Mouse (Mus musculus): ENCODE data around the gene Slit1.

Gene Slit1

DNA sequence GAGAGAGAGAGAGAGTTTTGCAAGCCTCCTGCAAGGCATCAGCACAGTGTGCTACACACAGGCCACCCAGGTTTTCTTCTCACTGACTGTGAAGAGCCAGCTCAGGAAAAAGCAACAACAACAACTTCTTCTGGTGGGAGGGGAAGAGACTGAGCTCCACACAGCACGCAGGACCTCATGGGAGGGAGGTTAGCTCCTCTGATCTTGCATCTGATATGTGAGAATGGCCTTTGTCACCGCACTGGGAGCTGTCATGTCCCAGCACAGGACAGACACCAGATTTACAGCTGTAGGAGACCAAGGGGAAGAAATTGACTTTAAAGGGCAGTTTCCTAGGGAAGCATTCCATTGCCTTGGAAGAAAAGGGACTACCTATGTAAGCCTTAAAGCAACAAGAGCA is 20.1 kb downstream of the Slit1 start:
- DNase-seq: no peak

DNA sequence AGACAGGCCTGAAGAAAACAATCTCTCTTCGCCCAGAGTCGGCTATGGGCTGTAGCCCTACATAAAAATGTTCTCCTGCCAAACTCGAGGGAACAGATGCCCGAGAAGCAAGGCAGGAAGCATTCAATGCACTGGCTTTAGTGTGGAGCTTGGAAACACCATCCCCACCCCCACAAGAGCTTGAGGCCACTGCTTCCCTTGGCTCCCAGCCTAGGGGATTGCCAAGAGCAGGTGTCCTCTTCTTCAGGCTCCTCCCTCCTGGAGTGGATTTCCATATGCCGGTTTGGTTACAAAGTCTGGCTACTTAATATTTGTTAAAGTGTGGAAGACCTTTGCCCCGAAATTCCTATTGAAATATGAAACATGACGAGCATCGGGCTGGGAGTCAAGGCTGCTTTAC is 24.0 kb downstream of the Slit1 start:
- peak; percentile 70 to 76 for DNase-seq

DNA sequence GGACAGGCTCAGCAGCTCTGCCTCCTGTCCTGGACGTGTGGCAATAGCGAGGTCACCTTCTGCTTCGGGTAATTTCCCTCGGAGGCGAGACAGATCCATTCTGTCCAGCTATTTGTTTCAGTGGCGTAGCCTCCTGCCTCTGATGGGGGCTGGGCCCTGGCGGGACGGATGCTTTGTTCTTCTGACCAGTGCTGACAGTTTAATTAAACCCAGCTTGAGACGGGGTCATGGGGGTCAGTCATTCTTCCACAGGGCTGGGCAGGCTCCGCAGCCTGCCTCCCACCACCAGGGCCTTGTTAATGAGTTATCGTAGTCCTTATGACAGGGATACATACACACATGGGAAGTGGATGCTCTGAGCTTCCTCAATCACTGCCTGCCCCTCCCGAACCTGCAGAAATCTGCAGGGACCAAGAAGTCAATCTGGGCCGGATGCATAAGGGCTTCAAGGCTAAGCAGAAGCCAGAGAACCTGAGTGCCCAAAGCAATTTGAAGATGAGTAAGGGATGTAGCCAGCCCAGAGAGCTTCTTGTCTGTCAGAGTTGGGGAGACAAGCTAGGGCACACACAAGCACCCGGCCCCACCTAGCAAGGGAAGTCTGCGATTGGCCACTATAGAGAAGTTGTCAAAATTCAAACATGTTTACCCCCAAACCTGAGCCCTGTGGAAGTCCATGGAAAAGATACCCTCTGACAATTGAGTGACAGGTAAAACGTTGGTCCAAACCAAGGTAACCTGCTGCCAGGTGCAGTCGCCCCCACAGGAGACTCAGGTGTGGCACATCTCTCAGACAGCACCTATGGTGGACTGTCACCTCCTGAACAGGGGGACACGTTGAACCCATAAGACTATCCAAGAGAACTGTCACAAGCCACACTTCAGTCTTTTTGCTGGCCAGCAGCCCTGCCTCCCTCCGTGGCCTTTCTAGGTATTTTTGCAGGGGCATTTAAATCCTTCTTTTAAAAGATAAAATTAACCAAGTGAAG is 26.9 kb downstream of the Slit1 start:
- DNase-seq: peak in 1 of 2 experiments; percentile 10

DNA sequence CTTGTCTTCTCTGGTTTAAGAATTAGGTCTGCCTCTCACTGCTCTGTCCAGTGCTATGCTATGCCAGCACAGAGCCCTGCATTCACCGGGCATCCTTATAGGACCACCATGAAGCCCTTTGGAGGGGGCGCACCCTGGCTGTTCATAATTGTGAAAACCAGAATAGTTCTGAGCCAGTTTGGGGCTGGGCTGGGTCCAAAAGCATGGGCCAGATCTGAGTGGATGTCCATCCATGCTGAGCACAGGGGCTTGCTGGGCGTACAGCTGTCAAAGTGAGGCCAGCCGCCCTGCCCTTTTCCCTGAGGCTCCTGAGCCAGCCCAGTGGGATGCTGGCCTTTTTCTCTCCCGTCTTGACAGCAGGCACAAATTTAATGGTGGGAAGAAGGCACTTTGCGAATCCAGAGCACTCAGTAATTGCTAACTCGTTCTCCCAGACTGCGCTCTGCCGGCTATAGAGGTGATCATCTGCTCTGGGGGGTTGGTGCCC is 29.0 kb downstream of the Slit1 start:
- DNase-seq: peak; percentile 48 to 75

DNA sequence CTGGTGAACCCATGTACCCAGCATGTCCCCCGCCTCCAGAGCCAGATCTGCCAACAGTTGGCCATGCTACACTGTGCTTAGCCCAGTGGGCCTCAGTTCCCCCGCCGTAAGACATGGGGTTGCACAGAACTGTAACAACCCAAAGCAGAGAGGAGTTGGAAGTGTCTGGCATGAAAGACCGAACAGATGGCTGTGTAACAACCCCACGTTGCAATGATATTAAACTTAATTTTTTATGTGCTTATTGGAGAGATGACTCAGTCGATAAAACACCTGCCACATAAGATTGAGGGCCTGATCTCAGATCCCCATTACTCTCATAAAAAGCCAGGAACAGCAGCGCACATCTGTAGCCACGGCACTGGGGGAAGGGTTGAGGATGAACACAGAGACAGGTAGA is 30.6 kb downstream of the Slit1 start:
- DNase-seq: peak in 1 of 2 experiments; percentile 21

DNA sequence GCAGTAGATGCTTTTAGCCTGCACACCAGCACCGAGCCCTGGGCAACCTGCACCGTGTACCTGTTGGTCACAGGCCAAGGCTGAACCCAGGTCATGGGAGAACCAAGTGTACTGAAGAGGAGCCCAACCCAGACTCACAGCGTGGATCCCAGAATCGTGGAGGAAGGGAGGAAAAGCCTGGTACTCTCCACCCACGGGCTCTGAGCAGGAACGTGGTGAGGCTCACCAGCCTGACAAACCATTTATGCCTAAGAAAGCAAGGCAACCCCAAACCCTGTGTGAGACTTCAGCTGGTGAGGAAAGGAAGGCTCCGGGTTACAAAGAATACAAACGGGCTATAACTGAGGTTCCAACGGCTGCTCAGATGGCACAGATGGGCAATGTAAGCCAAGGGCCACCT is 31.8 kb downstream of the Slit1 start:
- peak in 1 of 2 experiments; percentile 6 for DNase-seq

DNA sequence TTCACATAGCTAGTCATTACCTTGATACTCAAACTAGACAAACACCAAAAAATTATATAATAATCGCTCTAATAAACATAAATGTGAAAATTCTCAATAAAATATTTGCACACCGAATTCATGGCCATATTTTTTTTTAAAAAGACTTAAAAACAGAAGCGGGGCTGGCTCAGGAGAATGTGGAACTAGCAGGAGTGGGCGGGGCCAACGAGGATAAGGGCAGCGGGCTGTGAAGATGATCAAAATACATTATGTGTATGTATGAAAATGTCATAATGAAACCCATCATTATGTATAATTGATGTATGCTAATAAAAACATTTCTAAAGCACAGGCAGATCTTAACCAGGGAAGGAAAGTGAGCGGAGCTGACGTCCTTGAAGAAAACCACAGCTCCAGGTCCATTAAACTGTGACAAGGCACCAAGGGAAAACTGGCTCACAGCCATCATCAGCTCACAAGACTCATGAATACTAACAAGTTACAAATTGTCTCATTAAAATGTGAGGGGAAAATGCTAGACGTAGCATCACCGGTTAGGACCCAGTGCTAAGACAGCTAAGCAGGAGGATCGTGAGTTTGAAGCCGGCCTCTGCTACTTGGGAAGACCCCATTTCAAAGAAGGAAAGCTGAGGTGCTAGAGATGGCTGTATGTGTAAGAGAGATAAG is 33.8 kb downstream of the Slit1 start:
- DNase-seq: peak in 1 of 2 experiments; percentile 7

DNA sequence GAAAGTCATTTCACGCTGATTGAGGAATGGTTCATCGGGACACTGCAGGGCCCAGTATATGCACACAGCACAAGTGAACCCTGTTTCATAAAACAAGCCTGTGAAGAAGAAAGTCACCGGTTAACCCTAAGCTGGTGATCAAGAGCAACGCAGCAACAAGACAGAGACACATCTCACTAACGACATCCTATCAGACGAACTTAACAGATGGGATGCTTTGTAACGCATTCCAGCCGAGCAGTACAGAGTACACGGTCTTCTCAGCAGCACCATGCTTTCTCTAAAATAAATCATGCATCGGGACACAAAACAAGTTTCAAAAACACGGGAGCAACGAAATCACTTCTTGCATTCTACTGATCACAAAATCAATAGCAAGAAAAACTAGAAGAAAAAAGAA is 35.6 kb downstream of the Slit1 start:
- DNase-seq: no peak

DNA sequence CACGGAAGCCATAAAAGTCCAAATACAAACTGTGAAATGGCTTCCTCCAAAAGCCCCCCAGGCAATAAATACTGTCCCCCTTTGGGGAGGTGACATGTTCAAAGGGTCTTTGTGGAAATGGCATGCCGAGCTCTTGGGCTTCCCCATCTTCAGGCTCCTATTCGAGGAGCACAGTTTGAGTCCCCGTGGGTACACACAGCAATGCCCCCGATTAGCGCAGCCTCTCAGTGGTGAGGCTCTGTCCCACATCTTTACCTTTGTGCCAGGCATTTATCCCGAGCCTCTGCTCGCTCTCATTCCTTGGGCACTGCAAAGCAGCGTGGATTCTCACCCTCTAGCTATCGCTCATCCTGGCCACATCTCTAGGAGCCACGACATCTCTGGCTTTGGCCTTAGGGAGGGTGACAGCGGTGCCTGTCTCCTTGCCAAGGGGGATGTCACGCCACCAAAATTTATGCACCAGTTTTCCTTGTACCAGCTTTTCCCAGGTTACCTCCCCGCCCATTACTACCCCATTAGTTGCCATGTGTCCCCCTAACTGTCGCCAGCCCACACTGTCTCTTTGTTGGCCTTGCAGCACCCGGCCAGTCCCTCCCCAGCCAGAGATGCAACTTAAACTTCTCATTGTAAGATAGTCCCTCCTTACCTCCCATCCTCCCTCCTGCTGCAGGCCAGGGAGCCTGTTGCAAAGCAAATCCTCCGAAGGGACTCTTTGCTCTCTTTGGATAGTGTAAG is 37.2 kb downstream of the Slit1 start:
- DNase-seq: peak in 1 of 2 experiments; percentile 18

DNA sequence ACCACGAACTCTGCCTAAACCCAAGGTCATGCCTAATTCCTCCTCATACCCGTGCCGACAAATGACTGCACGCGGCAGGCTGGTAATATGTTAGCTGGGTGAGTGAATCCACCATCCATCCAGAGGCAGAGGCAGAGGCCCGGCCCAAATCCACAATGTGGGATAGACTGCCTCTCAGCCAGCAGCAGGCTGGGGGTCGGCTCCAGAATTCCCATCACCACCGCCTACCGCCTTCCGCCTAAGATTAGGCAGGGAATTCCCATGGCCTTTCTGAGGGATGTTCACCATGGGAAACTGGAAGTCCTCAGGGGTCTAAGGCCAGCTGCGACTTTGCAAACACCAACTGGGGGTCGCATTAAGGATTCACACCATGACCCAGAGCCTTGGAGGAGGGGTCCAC is 38.0 kb downstream of the Slit1 start:
- no peak for DNase-seq

DNA sequence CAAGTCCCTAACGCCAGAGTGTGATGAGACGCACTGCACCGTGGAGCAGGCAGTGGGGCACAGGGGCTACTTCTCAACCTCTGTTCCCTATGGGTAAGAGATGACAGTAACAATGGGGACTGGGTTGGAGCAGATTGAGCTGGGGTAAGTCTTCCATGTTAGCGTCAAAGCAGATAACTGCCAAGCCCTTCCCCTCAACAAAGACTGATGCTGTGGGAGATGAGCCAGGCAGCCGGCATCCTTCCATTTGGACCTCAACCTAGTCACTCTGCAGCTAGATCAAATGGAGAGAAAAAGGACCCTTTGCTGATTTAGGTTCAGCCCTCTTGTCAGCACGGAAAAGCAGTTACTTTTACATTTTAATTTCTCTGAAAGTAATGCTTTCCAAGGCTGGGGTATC is 40.8 kb downstream of the Slit1 start:
- peak; percentile 54 to 68 for DNase-seq

DNA sequence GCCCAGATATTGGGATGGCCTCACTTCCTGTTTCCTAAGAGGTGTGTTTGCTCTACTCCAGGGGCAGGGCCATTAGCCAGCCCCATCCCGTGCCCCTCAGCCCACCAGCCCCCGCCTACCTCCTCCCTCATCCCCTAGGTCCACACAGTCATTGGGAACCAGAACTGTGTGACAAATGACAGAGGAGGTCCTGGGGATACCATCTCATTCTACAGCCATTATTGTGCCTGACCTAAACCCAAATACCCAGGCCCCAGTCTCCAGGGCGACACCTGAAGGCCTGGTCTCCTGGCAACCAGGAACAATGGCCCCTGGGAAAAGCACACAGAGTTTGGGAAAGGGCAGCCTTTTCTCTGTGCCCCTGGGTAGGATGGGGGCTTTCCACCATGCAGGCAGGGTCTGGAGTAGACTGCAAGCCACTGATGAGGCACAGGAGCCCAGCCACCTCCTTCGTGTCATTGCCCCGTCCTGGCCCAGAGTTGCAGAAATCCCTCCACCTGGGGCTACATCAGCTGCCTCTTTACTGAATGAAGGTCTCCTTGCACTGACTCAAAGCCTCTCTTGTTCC is 44.5 kb downstream of the Slit1 start:
- no peak for DNase-seq

DNA sequence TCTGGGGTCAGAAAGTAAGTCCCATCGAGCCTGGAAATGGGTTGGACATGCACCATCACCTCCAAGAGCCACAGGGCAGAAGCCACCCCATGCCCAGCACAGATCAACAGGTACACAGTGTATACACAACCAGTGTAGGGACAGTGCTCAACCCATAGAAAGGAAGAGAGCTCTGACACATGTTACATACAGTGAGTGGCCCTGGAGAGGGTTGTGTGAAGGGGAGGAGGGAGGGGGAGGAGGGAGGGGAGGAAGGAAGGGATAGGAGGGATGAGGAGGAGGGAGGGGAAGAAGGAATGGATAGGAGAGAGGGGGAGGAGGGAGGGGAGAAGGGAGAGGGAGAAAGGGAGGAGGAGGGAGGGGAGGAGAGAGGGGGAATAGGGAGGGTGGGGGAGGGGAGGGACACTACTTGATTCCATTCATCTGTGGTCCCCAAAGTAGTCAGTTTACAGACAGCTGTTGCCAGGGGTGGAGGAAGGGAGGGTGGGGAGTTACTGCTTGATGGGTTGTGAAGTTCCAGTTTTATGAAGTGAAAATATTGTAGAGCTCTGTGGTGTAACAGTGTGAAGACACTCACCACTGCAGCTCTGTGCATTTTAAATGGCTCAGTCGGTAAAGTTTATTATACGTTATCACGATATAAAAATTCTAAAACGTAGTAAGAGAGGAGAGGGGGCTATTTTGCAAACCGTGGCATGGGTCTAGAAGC is 45.5 kb downstream of the Slit1 start:
- no peak for DNase-seq

DNA sequence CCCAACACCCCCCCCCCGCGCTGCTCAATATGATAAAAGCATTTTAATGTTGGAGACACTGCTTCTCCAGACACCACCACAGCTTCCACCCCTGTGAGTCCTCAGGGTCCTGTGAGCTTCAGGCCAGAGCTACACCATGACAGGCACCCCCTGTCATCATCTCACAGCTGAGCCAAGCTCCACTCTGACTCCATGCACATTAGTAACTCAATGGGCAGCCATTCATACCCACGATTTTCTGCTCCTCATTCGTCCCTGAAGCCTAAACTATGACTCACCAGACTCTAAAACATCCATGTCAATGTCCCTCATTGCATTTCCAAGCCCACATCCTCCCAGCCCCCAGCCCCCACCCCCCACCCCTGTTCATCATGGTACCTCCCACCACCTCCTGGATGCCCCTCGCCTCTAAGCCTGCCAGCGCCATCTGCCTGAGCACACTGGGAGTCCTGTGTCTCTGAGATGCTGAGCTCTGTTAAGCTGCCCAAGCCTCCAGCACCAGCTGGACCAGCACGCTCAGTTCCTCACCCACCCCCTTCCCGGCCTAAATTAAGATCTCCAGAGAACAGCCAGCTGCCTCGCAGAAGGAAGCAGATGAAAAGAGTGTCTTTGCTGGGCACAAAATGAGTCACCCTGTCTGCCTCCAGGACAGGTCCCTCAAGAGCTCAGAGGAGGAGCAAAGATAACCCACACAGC is 46.2 kb downstream of the Slit1 start:
- peak; percentile 78 to 87 for DNase-seq

DNA sequence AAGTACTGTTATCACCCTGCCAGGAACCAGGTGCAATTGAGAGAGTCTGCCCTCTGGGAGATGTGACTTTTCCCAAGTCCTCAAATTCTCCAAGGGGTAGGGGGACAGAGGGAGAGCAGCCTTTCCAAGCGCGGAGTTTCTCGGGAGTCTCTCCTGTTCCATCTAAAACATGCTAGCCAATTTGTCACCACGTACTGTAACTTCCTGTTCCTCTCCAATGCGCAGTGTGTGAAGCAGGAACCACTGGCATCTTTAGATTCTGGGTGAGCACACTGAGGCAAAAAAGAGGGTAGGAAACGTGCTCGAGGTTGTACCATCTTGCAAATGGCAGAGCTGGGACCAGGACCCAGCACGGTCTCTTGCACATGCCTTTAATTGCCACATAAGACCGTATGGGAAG is 47.0 kb downstream of the Slit1 start:
- DNase-seq: no peak

DNA sequence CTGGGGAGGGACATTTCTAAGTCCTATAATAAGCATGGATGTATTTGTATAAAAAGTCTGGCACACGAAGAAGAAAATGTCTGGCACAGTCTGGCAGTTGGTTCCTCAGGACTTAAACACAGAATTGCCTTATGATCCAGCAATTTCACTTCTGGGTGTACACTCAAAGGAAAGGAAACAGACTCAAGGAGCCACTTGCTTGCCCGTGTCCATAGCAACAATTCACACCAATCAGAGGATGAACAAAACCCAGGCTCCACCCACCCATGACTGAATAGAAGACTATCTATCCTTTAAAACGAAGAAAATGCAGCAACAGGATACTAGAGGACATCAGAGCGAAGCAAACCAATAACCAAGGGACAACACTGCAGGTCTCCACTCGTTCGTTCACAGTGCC is 48.4 kb downstream of the Slit1 start:
- no peak for DNase-seq

DNA sequence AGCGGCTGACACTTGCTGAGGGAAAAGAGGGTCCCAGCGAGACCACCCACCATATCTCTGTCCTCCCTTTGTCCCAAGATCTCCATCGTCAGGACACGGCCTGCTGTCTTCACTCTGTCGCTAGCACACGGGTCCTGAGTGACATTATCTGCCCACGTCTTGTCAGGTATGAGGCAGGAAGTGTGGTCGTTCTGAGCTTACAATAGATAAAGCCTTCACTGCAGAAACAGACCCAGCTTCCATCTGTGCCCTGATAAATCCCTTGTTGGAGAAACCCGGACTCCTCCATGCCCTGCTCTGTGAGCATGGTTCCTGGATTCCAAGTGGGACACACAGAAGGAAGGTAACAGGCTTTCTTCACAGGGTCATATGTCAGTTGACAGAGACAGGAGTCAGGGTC is 48.9 kb downstream of the Slit1 start:
- DNase-seq: no peak

DNA sequence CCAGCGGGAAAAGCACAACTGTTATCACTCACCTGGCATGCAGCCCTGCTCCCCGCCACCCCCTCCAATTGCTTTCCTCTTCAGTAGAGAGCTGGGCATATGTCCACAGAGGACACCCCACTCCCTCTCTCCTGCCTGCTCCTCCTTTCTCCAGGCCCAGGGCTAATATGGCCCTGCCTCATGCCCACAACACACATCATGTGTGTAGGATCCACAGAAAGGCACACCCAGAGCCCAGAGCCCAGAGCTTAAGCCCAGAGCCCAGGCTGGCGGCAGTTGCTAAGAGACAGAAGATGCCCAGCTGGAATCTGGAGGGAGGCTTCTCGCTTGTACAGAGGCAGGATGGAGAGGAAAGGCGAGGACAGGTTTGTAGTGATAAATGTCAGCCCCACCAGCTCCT is 49.7 kb downstream of the Slit1 start:
- peak; percentile 52 to 63 for DNase-seq

DNA sequence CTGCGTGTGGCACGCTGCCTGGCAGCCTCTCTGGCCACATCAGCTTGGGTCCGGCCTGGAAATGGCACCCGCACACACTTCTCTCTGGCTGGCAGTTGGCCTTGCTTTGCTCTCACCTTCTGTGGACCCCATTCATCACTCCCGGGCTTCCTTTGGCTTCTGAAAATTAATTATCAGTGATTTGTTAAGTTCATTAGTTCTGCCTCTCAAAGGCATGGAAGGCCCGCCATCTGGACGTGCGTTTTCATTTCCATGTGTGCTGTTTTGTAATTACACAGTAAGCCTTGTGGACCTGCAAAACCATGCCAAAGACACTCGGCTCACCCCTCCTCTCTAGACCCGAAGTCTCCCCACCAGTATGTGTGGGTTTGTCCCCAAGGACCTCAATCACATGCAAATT is 53.4 kb downstream of the Slit1 start:
- peak; percentile 71 to 82 for DNase-seq

DNA sequence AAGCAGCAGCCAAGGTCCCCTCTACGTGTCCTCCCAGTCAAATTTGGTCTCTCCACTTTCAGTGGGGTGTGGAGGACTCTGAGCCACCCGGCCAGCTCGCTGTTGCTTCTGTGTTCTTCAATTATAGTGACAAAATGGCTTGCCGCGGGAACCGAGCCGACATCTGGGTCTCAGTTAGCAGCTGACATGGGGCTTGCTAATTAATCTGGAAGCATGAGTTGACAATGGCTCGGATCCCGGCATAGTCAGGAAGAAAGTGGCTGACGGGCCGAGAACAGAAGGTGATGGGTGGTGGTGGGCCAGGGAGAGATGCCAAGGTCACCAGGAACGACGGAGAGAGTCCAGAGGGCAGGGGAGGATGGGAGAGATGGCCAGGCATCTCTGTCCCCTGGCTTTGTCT is 55.2 kb downstream of the Slit1 start:
- peak; percentile 85 to 90 for DNase-seq

DNA sequence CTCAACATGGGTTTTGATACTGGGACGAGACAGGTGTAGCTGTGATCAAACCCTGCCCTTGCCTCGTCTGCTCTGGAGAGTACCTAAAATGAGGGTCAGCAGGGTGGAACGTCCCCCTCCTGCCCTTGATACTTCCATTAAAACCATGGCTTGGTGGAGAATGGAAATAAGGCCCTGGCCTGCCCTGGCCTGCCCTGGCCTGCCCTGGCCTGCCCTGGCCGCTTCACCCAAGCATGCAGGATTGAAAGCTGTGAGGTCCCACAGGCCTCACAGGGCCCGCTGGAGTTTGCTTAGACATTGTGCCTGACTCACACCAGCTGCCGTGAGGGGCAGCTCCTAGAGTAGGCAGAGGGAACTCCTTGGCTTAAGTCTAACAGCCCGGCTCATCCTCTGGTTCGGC is 55.6 kb downstream of the Slit1 start:
- DNase-seq: no peak

DNA sequence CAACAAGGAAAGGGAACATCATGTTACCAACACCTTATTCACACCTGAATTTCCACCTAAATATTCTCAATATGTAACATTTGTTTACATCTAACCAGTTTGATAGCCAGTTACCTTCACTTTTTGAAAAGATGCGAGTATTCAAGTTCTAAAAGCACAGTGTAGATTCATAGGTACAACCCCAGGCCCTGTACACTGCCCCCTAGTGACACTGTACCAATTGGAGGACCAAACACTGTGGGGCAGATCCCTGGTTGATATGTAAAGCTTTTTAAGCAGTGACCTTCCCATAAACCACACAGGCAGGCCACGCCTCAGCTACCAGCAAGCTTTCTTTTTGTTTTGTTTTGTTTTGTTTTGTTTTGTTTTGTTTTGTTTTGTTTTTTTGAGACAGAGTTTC is 57.3 kb downstream of the Slit1 start:
- DNase-seq: no peak
